Comparison of ENCODE assay signal across 8 mouse cellular contexts in genomic region chr8:105259721-105260320, GRCm38 (mm10). TPM values are rescaled to one million over a fixed set of nuclear protein-coding genes. Genes with fewer than 3 reads are reported as not detected.
DNase-seq lines count a peak whose midpoint lies in the region; ATAC-seq and TF ChIP-seq lines count a peak whose summit lies in the region.

No protein-coding gene starts in this region.

- peak; percentile 73 for DNase-seq in CD4-positive helper T cell, adult 2 months (ENCODE audit: low read depth, low spot score)
- DNase-seq in embryonic facial prominence, embryonic 14.5 days (ENCODE audit: low spot score): peak; percentile 77
- DNase-seq in lung, adult 2 months: peak; percentile 82
- peak; percentile 93 for DNase-seq in testis, postnatal 10 days (ENCODE audit: low spot score)

- peak; percentile 48; the same call in 1 of the 2 replicates for TF ChIP-seq POLR2A in bone marrow, adult 2 months (IDR thresholded peaks at IDR 0.05; ENCODE audit: borderline replicate concordance, control insufficient read depth, low read depth, low read length)
- TF ChIP-seq POLR2A in lung, adult 2 months (IDR thresholded peaks at IDR 0.05; ENCODE audit: borderline replicate concordance, extremely low read depth, low read depth, low read length): no peak

- no peak overlapping the region; the same call in 1 of the 2 replicates for H3K27ac ChIP-seq in bone marrow, adult 2 months (ENCODE audit: control insufficient read depth, insufficient read depth, low read depth, low read length, poor library complexity)
- no peak overlapping the region for H3K27ac ChIP-seq in embryonic facial prominence, embryonic 14.5 days (replicated peaks; ENCODE audit: low read depth, low read length)
- H3K27ac ChIP-seq in heart, embryonic 13.5 days (replicated peaks): no peak overlapping the region
- no peak overlapping the region for H3K27ac ChIP-seq in kidney, embryonic 16.5 days (ENCODE audit: low read length)
- no peak overlapping the region for H3K27ac ChIP-seq in neural tube, embryonic 14.5 days (ENCODE audit: low read depth, low read length)

- H3K4me3 ChIP-seq in bone marrow, adult 2 months (replicated peaks; ENCODE audit: control insufficient read depth, low read depth, low read length): peak overlapping the region; percentile 54
- H3K4me3 ChIP-seq in embryonic facial prominence, embryonic 14.5 days (ENCODE audit: low read depth, low read length): peak overlapping the region; percentile 35
- peak overlapping the region; percentile 55 for H3K4me3 ChIP-seq in heart, embryonic 13.5 days
- peak overlapping the region; percentile 44 for H3K4me3 ChIP-seq in kidney, embryonic 16.5 days (ENCODE audit: low read length)
- peak overlapping the region; percentile 46 for H3K4me3 ChIP-seq in lung, adult 2 months (replicated peaks; ENCODE audit: extremely low read depth, low read depth, low read length)
- H3K4me3 ChIP-seq in neural tube, embryonic 14.5 days (ENCODE audit: low read depth, low read length): peak overlapping the region; percentile 27

- H3K4me2 ChIP-seq in embryonic facial prominence, embryonic 14.5 days (ENCODE audit: low read depth, low read length): peak overlapping the region; percentile 60
- H3K4me2 ChIP-seq in heart, embryonic 13.5 days: peak overlapping the region; percentile 86
- peak overlapping the region; percentile 73 for H3K4me2 ChIP-seq in kidney, embryonic 16.5 days (replicated peaks; ENCODE audit: low read depth, low read length)
- H3K4me2 ChIP-seq in neural tube, embryonic 14.5 days (ENCODE audit: low read depth, low read length): peak overlapping the region; percentile 67

- ATAC-seq in embryonic facial prominence, embryonic 14.5 days (ENCODE audit: low read depth): peak; percentile 66
- no peak for ATAC-seq in heart, embryonic 13.5 days (ENCODE audit: extremely low read depth, insufficient number of reproducible peaks, low FRiP score, low TSS enrichment)
- ATAC-seq in kidney, embryonic 16.5 days (ENCODE audit: low FRiP score, low TSS enrichment): peak; percentile 32; the same call in 1 of the 2 replicates
- ATAC-seq in neural tube, embryonic 14.5 days (ENCODE audit: low read depth): peak; percentile 72

- H3K27me3 ChIP-seq in embryonic facial prominence, embryonic 14.5 days (replicated peaks; ENCODE audit: control insufficient read depth, insufficient read depth, low read length): peaks cover 53% of the 10 kb centered on the region
- peaks cover 79% of the 10 kb centered on the region for H3K27me3 ChIP-seq in heart, embryonic 13.5 days (replicated peaks)
- H3K27me3 ChIP-seq in kidney, embryonic 16.5 days (ENCODE audit: insufficient read depth, low read length): peaks cover 65% of the 10 kb centered on the region
- H3K27me3 ChIP-seq in neural tube, embryonic 14.5 days (ENCODE audit: control insufficient read depth, insufficient read depth, low read length): peaks cover 50% of the 10 kb centered on the region

- TF ChIP-seq CTCF in bone marrow, adult 2 months (IDR thresholded peaks at IDR 0.05; ENCODE audit: control insufficient read depth, insufficient read depth, low read length): peak; percentile 95
- TF ChIP-seq CTCF in lung, adult 2 months (IDR thresholded peaks at IDR 0.05; ENCODE audit: insufficient read depth, low read length): peak; percentile 62

- 1% methylated on average over 30 of the region's 30 CpGs for WGBS in bone marrow, adult 2 months
- 4% methylated on average over 30 of the region's 30 CpGs for WGBS in embryonic facial prominence, embryonic 14.5 days
- WGBS in heart, embryonic 13.5 days: 3% methylated on average over 30 of the region's 30 CpGs
- 4% methylated on average over 30 of the region's 30 CpGs for WGBS in kidney, embryonic 16.5 days
- 4% methylated on average over 30 of the region's 30 CpGs for WGBS in lung, adult 2 months
- 5% methylated on average over 30 of the region's 30 CpGs for WGBS in neural tube, embryonic 14.5 days

- peak overlapping the region; percentile 52; the same call in 1 of the 2 replicates for H3K9ac ChIP-seq in embryonic facial prominence, embryonic 14.5 days (ENCODE audit: low read depth, low read length)
- H3K9ac ChIP-seq in heart, embryonic 13.5 days: peak overlapping the region; percentile 55
- H3K9ac ChIP-seq in kidney, embryonic 16.5 days (replicated peaks; ENCODE audit: low read length): peak overlapping the region; percentile 48
- H3K9ac ChIP-seq in neural tube, embryonic 14.5 days (replicated peaks; ENCODE audit: low read depth, low read length): 0 out of 2 replicates have a peak overlapping the region, but pooled peaks have one; percentile 32

- no peaks in the 10 kb centered on the region for H3K36me3 ChIP-seq in embryonic facial prominence, embryonic 14.5 days (ENCODE audit: control insufficient read depth, insufficient read depth, low read length)
- H3K36me3 ChIP-seq in heart, embryonic 13.5 days: no peaks in the 10 kb centered on the region
- no peaks in the 10 kb centered on the region for H3K36me3 ChIP-seq in kidney, embryonic 16.5 days (ENCODE audit: insufficient read depth, low read length)
- H3K36me3 ChIP-seq in neural tube, embryonic 14.5 days (ENCODE audit: control insufficient read depth, insufficient read depth, low read length): no peaks in the 10 kb centered on the region

- H3K4me1 ChIP-seq in bone marrow, adult 2 months (ENCODE audit: control insufficient read depth, insufficient read depth, low read length): peaks cover 11% of the 10 kb centered on the region
- peaks cover 13% of the 10 kb centered on the region for H3K4me1 ChIP-seq in embryonic facial prominence, embryonic 14.5 days (ENCODE audit: control insufficient read depth, insufficient read depth, low read length)
- H3K4me1 ChIP-seq in heart, embryonic 13.5 days: peaks cover 37% of the 10 kb centered on the region
- H3K4me1 ChIP-seq in kidney, embryonic 16.5 days (ENCODE audit: insufficient read depth, low read length): peaks cover 26% of the 10 kb centered on the region
- peaks cover 14% of the 10 kb centered on the region for H3K4me1 ChIP-seq in lung, adult 2 months (ENCODE audit: control insufficient read depth, insufficient read depth, low read length)
- peaks cover 3% of the 10 kb centered on the region; the same call in 1 of the 2 replicates for H3K4me1 ChIP-seq in neural tube, embryonic 14.5 days (ENCODE audit: control insufficient read depth, insufficient read depth, low read length)

- H3K9me3 ChIP-seq in embryonic facial prominence, embryonic 14.5 days (ENCODE audit: control insufficient read depth, low read length): peaks cover 4% of the 10 kb centered on the region; the same call in 1 of the 2 replicates
- no peaks in the 10 kb centered on the region for H3K9me3 ChIP-seq in heart, embryonic 13.5 days
- peaks cover 3% of the 10 kb centered on the region; the same call in 1 of the 2 replicates for H3K9me3 ChIP-seq in kidney, embryonic 16.5 days (ENCODE audit: low read length)
- H3K9me3 ChIP-seq in neural tube, embryonic 14.5 days (ENCODE audit: control insufficient read depth, low read length): no peaks in the 10 kb centered on the region

RNA-seq across cellular contexts. Expression of gene Tradd, which starts 4.6 kb away (rescaled TPM):
- 11.3 and 12.0 TPM in 2 replicates for polyA plus RNA-seq in bone marrow, adult 2 months (2011; ENCODE audit: insufficient read depth, insufficient read length, low replicate concordance, missing spikeins)
- polyA plus RNA-seq in embryonic facial prominence, embryonic 14.5 days (2014; fragmentation: Nextera tagmentation; extraction: Ambion mirVana): 21.1 and 23.3 TPM in 2 replicates
- polyA plus RNA-seq in heart, embryonic 13.5 days (2015; fragmentation: Nextera tagmentation; extraction: Ambion mirVana): 18.3 and 18.8 TPM in 2 replicates
- polyA plus RNA-seq in kidney, embryonic 16.5 days (2015; fragmentation: Nextera tagmentation; extraction: Ambion mirVana): 23.4 and 26.3 TPM in 2 replicates
- 21.3 and 23.8 TPM in 2 replicates for polyA plus RNA-seq in lung, adult 2 months (2012; rRNA removed)
- polyA plus RNA-seq in neural tube, embryonic 14.5 days (2014; fragmentation: Nextera tagmentation; extraction: Ambion mirVana): 13.1 and 18.8 TPM in 2 replicates

RNA-seq across cellular contexts. Expression of gene Fbxl8, which starts 4.6 kb away (rescaled TPM):
- polyA plus RNA-seq in bone marrow, adult 2 months (2011; ENCODE audit: insufficient read depth, insufficient read length, low replicate concordance, missing spikeins): 0.50 and 3.7 TPM in 2 replicates
- polyA plus RNA-seq in embryonic facial prominence, embryonic 14.5 days (2014; fragmentation: Nextera tagmentation; extraction: Ambion mirVana): 2.9 and 3.2 TPM in 2 replicates
- polyA plus RNA-seq in heart, embryonic 13.5 days (2015; fragmentation: Nextera tagmentation; extraction: Ambion mirVana): 3.2 and 3.3 TPM in 2 replicates
- 3.0 and 3.1 TPM in 2 replicates for polyA plus RNA-seq in kidney, embryonic 16.5 days (2015; fragmentation: Nextera tagmentation; extraction: Ambion mirVana)
- polyA plus RNA-seq in lung, adult 2 months (2012; rRNA removed): 15.5 and 16.8 TPM in 2 replicates
- 0.96 and 1.8 TPM in 2 replicates for polyA plus RNA-seq in neural tube, embryonic 14.5 days (2014; fragmentation: Nextera tagmentation; extraction: Ambion mirVana)

RNA-seq across cellular contexts. Expression of gene B3gnt9, which starts 4.9 kb away (rescaled TPM):
- 0.82 TPM in 1 of 2 replicates, not detected in the other for polyA plus RNA-seq in bone marrow, adult 2 months (2011; ENCODE audit: insufficient read depth, insufficient read length, low replicate concordance, missing spikeins)
- polyA plus RNA-seq in embryonic facial prominence, embryonic 14.5 days (2014; fragmentation: Nextera tagmentation; extraction: Ambion mirVana): 37.0 and 42.8 TPM in 2 replicates
- polyA plus RNA-seq in heart, embryonic 13.5 days (2015; fragmentation: Nextera tagmentation; extraction: Ambion mirVana): 11.8 and 14.5 TPM in 2 replicates
- 10.2 and 11.9 TPM in 2 replicates for polyA plus RNA-seq in kidney, embryonic 16.5 days (2015; fragmentation: Nextera tagmentation; extraction: Ambion mirVana)
- polyA plus RNA-seq in lung, adult 2 months (2012; rRNA removed): 35.5 and 39.2 TPM in 2 replicates
- 6.2 and 8.3 TPM in 2 replicates for polyA plus RNA-seq in neural tube, embryonic 14.5 days (2014; fragmentation: Nextera tagmentation; extraction: Ambion mirVana)

RNA-seq across cellular contexts. Expression of gene Hsf4, which starts 9.8 kb away (rescaled TPM):
- polyA plus RNA-seq in bone marrow, adult 2 months (2011; ENCODE audit: insufficient read depth, insufficient read length, low replicate concordance, missing spikeins): 0.95 TPM in 1 of 2 replicates, not detected in the other
- polyA plus RNA-seq in embryonic facial prominence, embryonic 14.5 days (2014; fragmentation: Nextera tagmentation; extraction: Ambion mirVana): 0.38 and 0.49 TPM in 2 replicates
- 0.15 TPM in 1 of 2 replicates, not detected in the other for polyA plus RNA-seq in heart, embryonic 13.5 days (2015; fragmentation: Nextera tagmentation; extraction: Ambion mirVana)
- polyA plus RNA-seq in kidney, embryonic 16.5 days (2015; fragmentation: Nextera tagmentation; extraction: Ambion mirVana): 0.14 and 0.16 TPM in 2 replicates
- polyA plus RNA-seq in lung, adult 2 months (2012; rRNA removed): 20.3 and 22.1 TPM in 2 replicates
- 0.66 and 0.71 TPM in 2 replicates for polyA plus RNA-seq in neural tube, embryonic 14.5 days (2014; fragmentation: Nextera tagmentation; extraction: Ambion mirVana)

RNA-seq across cellular contexts. Expression of gene Nol3, which starts 16.1 kb away (rescaled TPM):
- 0.70 TPM in 1 of 2 replicates, not detected in the other for polyA plus RNA-seq in bone marrow, adult 2 months (2011; ENCODE audit: insufficient read depth, insufficient read length, low replicate concordance, missing spikeins)
- 5.3 and 5.4 TPM in 2 replicates for polyA plus RNA-seq in embryonic facial prominence, embryonic 14.5 days (2014; fragmentation: Nextera tagmentation; extraction: Ambion mirVana)
- polyA plus RNA-seq in heart, embryonic 13.5 days (2015; fragmentation: Nextera tagmentation; extraction: Ambion mirVana): 2.5 and 2.7 TPM in 2 replicates
- polyA plus RNA-seq in kidney, embryonic 16.5 days (2015; fragmentation: Nextera tagmentation; extraction: Ambion mirVana): 1.2 and 1.4 TPM in 2 replicates
- 10.7 and 11.8 TPM in 2 replicates for polyA plus RNA-seq in lung, adult 2 months (2012; rRNA removed)
- polyA plus RNA-seq in neural tube, embryonic 14.5 days (2014; fragmentation: Nextera tagmentation; extraction: Ambion mirVana): 5.5 and 5.9 TPM in 2 replicates
